Mouse (Mus musculus): ENCODE results near the gene Mttp.

Mttp gene

DNA sequence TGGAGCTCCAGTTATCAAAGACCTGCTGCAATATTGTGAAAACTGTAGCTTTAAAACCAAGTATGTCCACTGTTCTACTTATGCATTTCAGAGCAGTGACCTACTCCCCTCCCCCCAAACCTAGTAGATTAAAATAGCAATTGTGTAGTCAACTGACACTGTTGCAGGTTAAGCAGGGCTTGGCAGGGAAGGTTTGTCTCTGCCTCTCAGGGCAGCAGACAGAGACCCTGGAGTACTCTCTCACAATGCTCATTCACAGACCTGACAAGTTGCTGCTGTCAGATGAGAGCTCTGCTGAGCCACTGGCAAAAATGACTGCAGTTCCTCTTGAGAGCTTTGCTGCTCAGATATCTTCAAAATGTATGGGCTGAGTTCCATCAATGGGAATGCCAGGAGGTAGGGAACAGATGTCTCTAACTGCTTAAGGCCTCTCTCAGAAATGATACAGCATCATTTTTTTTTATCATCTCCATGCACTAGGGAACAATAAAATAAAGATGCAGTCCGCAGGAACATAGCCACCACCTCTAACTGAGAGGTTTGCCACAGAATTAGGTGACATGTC is 61.6 kb downstream of the Mttp start:
- DNase-seq (ENCODE audit: low spot score in 2 of 2): no peak

DNA sequence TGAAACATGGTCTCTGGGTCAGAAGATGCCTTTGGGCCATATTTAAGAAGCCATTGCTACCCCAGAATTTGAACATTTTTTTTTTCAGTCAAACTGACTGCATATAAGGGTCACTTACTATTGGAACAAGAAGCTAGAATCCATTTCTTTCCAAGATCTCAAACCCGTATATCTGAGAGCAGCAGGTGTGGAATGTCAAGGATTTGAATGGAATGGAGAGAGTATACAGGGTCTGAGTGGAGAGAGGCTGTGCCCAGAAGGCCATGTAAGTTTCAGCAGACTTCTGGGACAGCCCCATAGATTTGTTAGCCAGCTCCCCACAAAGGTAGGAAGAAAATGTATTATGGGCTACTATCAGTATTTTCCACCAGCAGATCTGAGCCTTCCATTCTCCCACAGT is 66.1 kb downstream of the Mttp start:
- DNase-seq (ENCODE audit: low spot score in 2 of 2): no peak

DNA sequence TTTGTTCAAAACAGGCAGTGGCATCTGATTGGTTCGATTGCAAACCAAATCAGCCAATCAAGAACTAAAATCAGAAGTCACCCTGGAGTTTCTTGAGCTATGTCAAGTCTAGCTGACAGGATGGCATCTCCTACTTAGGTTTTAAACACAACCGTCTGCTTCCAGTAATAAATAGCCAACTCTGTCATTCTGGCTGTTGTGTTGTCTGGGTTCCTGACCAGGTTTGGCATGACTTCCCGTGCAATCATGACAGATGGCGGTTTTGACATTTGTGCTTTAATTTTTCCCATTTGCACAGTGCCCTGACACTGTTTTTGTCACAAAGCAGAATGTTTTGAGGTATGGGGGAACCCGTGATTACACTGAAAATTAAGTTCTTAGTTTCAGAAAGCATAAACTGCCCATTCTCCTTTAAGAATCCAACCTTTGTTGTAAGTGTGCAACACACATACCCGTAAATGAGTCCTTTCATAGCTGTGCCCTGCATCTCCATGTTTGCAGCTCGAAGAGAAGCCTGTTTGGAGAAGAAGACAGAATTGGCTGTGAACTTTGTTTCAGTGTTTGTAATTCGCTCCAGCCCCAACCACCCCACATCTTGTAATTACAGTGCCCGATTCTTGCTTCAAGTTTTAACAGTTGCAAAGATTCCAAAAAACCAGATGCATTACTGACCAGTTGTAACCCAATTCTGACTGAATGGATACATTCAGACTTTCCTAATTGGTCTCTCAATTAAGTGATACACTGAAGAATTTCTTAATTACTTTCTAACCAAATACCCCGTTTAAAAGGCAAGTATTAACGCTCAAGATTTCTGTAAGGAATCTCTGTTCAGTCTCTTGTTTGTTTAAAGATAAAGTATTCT is 67.1 kb downstream of the Mttp start:
- DNase-seq (ENCODE audit: low spot score in 2 of 2): no peak

DNA sequence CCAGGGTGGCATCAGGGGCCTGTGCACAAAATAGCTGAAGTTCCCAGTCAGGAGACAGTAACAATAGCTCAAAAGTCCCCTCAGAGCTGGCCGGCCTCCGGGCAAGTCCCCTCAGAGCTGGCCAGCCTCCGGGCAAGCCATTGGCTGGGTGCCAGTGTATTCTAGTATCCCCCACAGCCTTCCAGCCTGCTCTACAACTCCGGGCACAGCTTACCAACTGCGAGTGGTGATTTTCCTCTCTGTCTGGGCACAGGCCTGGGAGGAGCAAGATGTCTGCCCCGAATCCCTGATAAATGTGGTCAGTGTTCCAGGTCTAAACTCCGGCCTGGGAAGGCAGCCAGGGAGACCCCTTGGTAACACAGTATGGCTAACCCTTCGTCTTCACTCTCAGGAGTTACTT is 69.6 kb downstream of the Mttp start:
- peak in 1 of 2 experiments; percentile 71 for DNase-seq (ENCODE audit: low spot score in 2 of 2)

DNA sequence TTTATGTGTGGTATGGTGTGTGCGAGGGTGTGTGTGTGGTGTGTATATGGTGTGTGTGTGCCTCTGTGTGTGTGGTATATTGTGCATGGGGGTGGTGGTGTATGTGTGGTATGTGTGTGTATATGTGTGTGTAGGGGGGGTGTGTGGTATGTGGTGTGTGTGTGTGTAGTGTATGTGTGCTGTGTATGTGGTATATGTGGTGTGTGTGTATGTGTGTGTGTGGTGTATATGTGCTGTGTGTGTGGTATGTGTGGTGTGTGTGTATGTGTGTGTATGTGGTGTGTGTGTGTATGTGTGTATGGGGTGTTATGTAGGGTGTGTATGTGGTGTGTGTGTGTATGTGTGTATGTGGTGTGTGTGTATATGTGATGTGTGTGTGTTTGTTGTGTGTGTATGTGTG is 70.6 kb downstream of the Mttp start:
- DNase-seq (ENCODE audit: low spot score in 2 of 2): no peak

DNA sequence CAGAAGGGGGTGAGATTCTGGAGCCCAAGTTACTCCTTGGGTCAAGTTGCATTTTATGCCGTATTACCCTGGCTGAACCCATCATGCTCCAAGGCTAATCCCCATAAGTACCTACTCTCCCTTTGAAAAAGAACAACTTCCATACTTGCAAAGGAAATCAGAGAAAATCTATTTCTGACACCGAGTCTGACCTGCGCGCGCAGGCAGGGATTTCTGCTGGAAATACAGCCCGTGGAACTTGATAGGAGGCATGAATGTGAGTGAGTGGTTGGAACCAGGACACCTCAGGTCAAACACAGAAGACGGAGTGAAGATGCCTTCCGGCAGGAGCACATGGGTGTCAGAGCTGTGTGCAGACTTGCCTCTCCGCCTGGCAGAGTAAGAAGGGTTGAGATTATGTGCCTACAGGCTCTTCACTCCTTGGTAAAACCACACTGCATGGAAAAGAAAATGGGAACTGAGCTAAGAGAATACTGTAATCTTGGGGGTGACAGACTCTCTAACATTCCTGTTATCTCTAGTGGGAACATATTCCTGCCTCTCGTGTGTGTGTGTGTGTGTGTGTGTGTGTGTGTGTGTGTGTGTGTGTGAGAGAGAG is 73.2 kb downstream of the Mttp start:
- DNase-seq (ENCODE audit: low spot score in 2 of 2): no peak

DNA sequence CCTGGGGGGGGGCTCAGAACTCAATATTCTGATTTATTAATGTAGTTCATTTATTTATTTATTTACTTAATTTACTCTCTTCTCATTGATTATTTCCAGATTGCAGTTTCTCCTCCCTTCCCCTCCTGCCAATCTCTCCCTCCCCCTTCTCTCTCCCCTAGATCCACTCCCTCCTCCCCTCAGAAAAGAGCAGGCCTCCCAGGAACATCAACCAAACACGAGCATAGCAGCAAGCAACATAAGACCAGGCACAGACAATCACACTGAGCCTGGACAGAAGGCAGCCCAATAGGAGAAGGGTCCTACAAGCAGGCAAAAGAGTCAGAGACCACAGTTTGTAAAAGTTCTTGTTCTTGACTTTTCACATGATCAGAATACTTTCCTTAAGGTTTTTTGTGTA is 73.8 kb downstream of the Mttp start:
- no peak for DNase-seq (ENCODE audit: low spot score in 2 of 2)

DNA sequence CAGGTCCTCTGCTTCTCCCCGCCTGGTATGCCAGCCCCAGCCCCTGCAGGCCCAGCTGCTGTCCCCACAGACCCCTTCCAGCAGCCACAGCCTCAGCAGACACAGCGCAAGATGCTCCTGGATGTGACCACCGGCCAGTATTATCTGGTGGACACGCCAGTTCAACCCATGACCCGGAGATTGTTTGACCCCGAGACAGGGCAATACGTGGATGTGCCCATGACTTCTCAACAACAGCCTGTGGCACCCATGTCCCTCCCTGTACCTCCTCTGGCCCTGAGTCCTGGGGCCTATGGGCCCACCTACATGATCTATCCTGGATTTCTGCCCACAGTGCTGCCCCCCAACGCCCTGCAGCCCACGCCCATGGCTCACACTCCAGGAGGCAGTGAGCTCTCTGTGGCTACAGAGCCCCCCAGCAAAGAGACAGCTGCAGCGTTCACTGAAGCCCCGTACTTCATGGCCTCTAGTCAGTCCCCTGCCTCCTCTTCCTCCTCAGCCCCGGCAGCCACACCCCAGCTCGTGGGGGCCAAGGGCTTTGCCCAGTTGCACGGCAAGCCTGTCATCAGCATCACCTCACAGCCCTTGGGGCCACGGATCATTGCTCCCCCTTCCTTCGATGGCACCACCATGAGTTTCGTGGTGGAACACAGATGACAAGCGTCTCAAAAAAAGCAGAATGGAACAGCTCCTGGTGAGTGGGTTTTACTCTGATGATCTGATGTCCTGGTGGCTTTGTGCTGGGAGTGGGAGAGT is 74.8 kb downstream of the Mttp start:
- DNase-seq (ENCODE audit: low spot score in 2 of 2): no peak

DNA sequence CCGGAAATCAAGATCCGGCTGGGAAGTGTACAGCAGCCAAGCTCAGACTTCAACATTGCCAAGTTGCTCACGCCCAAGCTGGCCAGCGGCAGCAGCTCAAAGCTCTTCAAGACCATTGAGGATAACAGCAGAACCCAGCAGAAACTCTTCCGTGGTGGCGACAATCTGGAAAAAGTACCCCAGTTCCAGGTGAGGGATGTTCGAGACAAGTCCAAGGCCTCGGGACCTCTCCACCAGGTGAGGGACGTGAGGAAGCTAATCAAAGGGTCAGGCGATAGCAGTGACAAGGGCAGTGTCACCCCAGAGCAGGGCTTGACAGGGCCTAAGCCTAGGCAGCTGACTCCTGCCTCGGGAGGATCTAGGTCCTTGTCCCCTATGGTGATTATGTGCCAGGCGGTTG is 76.7 kb downstream of the Mttp start:
- no peak for DNase-seq (ENCODE audit: low spot score in 2 of 2)

DNA sequence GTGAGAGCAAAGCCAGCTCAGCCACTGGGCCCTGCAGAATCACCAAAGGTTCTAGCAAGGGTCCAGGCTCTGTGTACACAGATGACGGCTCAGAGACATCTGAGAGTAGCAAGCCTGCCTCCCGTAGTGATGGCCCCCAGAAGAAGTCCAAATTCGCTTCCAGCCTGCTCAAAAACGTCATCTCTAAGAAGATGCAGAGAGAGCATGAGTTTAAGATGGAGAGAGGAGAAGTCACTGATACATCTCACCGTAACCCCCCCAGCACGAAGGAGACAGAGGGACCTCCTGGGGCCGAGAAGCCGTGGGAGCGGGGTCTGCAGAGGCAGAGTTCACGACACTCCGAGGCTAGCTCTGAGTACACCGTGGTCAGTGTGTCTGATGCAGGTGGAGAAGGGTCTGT is 77.5 kb downstream of the Mttp start, which contains the start of gene Gm5105:
Gene Gm5105 (minus strand): TSS at position 101 of the 400 bp plus-strand sequence.
- DNase-seq (ENCODE audit: low spot score in 2 of 2): no peak

DNA sequence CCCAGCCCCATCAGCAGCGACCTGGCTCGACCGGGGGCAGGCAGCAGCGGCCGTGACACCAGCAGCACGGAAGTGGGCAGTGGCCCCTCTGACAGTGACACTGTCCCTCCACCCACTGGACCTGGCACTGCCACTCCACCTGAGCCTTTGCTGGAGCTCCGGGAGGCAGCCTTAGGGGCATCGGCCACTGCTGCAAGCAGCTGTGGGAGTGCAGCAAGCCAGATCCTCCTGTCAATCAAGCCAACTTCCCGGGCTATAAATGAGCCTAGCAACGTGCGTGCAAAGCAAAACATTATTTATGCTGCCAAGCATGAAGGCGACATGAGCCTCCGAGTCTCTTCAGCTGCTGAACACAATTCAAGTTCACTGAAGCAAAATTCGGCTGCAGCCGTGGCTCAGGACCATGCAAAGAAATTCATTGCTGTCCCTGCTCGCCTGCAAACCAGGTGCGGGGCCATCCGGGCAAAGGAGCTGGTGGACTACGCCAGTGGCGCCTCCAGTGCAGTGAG is 78.4 kb downstream of the Mttp start:
- no peak for DNase-seq (ENCODE audit: low spot score in 2 of 2)

DNA sequence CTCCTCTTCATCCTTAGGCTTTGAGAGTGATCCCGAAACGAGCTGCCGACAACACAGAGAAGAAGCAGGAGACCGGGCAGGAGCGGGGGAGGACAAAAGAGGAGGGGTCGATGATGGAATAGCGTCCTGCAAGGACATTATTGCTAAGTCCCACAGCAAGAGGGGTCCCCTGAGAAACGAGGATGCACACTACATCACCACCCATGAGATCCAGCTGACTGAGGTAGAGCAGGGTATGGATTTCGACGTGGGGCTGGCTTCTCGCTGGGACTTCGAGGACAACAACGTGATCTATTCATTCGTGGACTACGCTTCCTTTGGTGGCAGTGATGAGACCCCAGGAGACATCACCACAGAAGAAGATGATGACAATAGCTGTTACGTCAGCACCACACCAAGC is 78.8 kb downstream of the Mttp start:
- no peak for DNase-seq (ENCODE audit: low spot score in 2 of 2)

DNA sequence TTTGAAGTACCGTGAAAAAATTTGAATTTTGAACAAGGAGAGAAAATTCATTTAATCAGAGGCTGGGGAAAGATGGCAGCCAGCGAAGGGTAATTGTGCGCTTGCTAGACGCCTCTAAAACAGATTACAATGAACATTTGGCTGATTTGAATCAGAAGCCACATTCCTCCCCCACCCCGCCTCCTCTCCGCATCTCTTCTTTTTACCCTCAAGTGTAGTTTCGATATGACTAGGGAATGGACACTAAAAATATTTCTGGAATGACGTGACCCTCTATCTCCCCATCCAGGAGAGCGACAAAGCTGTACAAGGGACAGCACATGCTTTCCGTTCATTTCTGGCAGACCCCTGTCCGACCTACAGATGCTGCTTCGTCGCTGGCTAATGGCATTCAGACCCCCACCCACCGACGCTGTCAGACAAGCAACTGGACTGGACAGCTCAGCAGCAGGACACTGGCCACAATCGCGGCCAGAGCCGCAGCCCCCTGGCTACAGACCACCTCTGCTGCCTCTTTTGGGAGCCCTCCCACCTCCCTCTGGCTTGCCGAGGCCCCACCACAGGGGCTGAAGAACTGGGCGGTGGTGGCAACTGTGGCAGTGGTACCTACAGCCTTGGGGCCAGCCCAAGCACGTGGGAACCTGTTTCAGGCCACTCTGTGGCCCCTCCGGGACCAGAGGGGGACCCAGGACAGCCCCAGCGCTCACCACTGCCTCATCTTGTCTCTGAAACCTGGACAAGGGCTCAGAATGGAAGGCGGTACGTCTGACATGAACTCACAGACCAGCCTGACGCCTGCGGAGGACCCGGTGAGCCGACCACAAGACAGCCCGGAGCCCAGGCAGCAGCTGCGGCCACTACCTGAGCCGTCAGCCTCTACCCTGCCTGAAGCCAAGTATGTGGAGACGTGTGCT is 79.8 kb downstream of the Mttp start, which contains the start of gene 1110002E22Rik:
Gene 1110002E22Rik (plus strand): TSS at position 321 of the 914 bp plus-strand sequence.
- DNase-seq (ENCODE audit: low spot score in 2 of 2): no peak

DNA sequence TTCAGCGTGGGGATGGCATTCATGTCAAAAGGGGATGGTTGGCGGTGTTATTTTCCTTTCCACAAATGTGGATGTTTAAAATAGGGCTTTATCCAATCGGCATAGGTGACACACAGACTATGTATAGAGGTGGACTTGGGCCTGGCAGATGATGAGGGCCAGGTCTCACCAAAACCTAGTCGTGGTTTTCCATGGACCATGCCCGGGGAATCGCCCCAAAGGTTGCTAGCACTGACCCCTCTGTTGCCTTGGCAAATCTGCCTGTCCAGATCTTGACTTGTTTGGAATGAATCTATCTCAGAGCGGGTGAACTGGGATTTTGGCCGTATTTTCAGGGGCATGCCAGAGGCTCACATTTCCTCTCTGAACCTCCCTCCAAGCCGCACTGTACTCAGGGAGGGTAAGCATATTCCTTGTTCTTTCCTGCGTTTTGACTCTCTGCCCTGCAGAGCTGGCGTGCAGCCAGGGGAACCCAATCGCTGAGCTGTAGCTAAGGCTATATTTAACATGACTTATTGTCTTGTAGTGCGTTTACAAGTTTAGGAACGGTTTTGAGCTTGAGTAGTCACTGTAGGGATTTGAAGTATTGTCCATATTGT is 80.9 kb downstream of the Mttp start:
- DNase-seq (ENCODE audit: low spot score in 2 of 2): peak in 1 of 2 experiments; percentile 52

DNA sequence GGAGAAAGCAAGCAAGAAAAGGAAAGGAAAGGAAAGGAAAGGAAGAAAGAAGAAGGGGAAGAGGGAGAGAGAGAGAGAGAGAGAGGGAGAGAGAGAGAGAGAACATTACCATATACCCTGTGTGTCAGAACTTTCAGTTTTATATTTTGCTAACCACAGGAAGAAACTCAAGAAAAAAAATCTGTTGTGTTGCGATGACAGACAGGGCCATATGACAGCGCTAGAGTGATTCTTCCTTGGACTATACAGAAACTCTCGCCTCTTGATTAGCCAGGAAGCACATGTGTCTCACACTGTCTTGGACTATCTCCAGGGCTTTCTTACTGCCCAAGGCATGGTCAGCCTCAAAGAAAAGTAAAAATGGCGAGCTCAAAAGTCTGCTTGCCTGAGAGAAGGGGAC is 82.1 kb downstream of the Mttp start:
- DNase-seq (ENCODE audit: low spot score in 2 of 2): no peak

DNA sequence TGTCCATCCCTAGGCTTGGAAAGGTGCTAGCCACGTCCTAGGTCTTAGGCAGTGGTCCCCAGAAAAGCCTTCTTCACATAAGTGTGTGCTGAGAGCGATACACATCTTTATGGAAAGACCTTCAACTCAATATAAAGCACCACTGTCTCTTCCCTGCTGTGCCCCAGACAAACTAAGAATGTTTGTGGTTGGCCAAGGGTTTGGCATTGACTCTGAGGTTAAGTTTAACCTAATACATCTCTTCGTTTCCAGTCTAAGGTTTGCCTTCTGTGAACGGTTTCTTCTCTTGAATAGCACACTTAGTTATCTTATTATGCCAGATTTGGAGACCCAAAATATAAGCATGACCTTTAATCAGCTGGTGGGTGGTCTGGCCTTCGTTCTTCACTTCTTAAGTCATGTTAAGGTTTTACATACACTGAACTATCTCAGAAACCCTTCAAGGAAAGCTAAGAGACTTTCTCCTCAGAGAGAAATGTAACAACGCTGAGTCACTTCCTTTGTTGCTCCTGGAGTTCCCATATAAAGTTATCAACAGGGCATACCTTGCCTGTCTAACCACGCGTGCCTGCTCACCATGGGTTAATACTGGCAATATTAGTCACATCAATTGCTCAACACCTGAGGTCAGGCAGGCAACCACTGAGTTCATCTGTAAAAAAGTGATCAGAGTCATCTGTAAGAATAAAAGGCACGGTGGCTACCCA is 83.4 kb downstream of the Mttp start:
- DNase-seq (ENCODE audit: low spot score in 2 of 2): no peak

DNA sequence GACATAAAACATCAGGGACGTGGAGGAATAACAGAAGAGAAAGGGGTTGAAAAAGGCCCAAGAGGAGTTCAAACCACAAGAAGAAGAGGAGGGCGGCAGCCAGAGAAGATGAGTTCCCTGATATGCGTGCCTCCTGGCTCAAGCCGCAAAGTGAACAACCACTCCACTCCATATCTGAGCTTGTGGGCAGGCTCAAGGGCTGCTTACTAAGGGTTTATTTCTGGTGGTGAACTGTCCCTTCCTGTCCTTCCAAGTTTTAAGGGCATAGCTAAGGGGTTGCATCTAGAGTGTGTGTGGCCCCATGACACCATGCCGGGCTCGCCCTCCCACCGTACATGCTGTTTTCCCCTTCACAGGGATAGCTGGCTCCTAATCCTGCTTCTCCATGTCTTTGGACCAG is 84.3 kb downstream of the Mttp start:
- no peak for DNase-seq (ENCODE audit: low spot score in 2 of 2)

DNA sequence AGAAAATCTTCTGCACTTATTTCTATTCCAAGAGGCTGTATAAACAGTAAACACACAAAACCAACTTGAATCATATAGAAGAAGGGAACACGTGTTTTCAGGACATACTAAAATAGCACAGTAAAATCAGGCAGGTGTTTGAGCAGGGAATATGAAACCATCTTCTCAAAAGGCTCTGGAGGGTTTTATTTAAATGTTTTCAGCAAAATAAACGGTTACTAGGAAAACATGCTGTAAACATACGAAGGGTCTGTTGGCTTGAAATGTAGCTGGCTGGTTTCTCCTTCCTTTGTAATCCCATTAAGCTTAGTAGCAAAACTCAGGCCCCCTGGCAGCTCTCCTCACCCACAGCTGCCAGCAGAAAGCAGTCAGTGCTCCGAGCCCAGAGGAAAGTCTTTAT is 86.5 kb downstream of the Mttp start:
- no peak for DNase-seq (ENCODE audit: low spot score in 2 of 2)

DNA sequence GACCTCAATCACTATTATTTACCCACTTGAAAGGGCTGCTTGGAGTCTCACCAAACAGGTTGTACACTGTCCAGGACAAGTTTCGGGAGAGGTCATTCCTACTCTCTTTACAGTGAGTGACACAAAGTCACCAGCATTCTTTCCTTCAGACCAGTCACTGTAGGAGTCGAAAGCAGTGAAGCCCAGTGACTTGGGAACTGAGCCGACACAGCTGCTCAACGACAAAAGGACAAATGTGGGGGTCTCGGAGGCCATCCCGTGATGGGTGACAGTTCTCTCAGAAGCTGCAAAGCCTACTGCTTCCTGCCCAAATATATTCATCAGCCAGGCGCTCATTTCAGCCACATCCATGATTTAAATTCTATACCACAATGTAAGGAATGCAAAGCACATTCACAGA is 87.8 kb downstream of the Mttp start:
- DNase-seq (ENCODE audit: low spot score in 2 of 2): no peak

DNA sequence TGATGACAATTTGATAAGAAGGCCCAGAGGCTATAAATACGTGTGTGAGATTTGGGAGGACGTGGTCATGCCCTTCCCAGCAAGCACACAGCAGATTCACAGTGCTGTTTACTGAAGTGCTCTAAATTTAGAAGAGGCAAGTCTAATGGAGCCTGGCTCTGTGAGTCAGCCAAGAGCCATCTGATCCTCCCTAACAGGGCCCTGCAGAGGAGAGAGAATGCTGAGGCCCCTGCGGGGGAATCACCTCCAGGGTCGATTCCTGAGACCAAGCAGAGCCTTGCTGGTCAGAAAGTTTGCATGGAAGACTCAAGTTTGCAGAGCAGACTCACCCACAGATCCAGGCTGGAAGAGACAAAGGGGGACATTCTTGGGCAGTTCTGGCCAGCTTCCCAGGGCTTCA is 90.8 kb downstream of the Mttp start:
- DNase-seq (ENCODE audit: low spot score in 2 of 2): no peak
